Mouse (Mus musculus) MEL (cell line): ENCODE data around the gene Gle1. TPM values are rescaled to one million over a fixed set of nuclear protein-coding genes. Genes with fewer than 3 reads are reported as not detected.
"Not testable (repeated sequence)": the region's sequence is repeated elsewhere in the genome, so short reads cannot be mapped to it uniquely, and the experiment has no call there.

Experiments used
- DNase-seq: peaks from one replicate; pipeline ENCODE4 v3.0.0; 2011; ENCODE audit warnings: low read depth, low spot score
- H3K27ac ChIP-seq: 2 replicates; pipeline ENCODE4 v1.5.1; 2012; ENCODE audit warnings: low read depth, mild to moderate bottlenecking, control low read depth, low read length, moderate library complexity; ENCODE audit not compliant: control insufficient read depth
- H3K27me3 ChIP-seq, 2 experiments: fragments of 150-350 bp in 1 of 2; sonication (generic) in 1 of 2; 2 replicates each; pipeline ENCODE4 v1.6.1; 2012; ENCODE audit warnings: low read length in 2 of 2, mild to moderate bottlenecking in 2 of 2, improper control_type of control experiment in 1 of 2, moderate library complexity in 1 of 2; ENCODE audit not compliant: insufficient read depth in 2 of 2, control insufficient read depth in 1 of 2
- H3K36me3 ChIP-seq, 2 experiments: 2 replicates each; pipeline ENCODE4 v1.6.1; 2012 to 2014; ENCODE audit warnings: low read length in 2 of 2, improper control_type of control experiment in 1 of 2, inconsistent platforms in 1 of 2, mild to moderate bottlenecking in 1 of 2; ENCODE audit not compliant: insufficient read depth in 2 of 2, control insufficient read depth in 1 of 2
- H3K4me1 ChIP-seq, 2 experiments: fragments of 150-350 bp in 1 of 2; sonication (generic) in 1 of 2; 2 replicates each; pipeline ENCODE4 v1.6.1; 2012; ENCODE audit warnings: low read length in 2 of 2, improper control_type of control experiment in 1 of 2, mild to moderate bottlenecking in 1 of 2; ENCODE audit not compliant: insufficient read depth in 2 of 2, control insufficient read depth in 1 of 2
- H3K4me3 ChIP-seq, 2 experiments: fragments of 150-350 bp in 1 of 2; sonication (generic) in 1 of 2; 2 replicates each; pipeline ENCODE4 v1.5.1; 2012; ENCODE audit warnings: low read depth in 2 of 2, low read length in 2 of 2, mild to moderate bottlenecking in 2 of 2, moderate library complexity in 2 of 2, control low read depth in 1 of 2, improper control_type of control experiment in 1 of 2; ENCODE audit not compliant: control insufficient read depth in 1 of 2, insufficient read depth in 1 of 2
- H3K79me2 ChIP-seq: 2 replicates; pipeline ENCODE4 v1.6.1; 2012; ENCODE audit warnings: mild to moderate bottlenecking, low read length, moderate library complexity; ENCODE audit not compliant: control insufficient read depth, poor library complexity, insufficient read depth
- H3K9ac ChIP-seq: 2 replicates; pipeline ENCODE4 v1.6.1; 2012; ENCODE audit warnings: low read depth, mild to moderate bottlenecking, control low read depth, low read length, moderate library complexity; ENCODE audit not compliant: control insufficient read depth, poor library complexity, severe bottlenecking
- H3K9me3 ChIP-seq: fragments of 150-350 bp; sonication (generic); replicated peaks from 2 replicates; pipeline ENCODE4 v1.6.1; 2012; ENCODE audit warnings: mild to moderate bottlenecking, low read length, improper control_type of control experiment, moderate library complexity; ENCODE audit not compliant: insufficient read depth
- BHLHE40 ChIP-seq: IDR thresholded peaks from 2 replicates; pipeline ENCODE4 v1.6.1; 2012; ENCODE audit warnings: low read depth, mild to moderate bottlenecking, inconsistent platforms, low read length, improper control_type of control experiment, borderline replicate concordance
- CHD1 ChIP-seq: IDR thresholded peaks from 2 replicates; pipeline ENCODE4 v1.6.1; 2012; ENCODE audit warnings: low read depth, mild to moderate bottlenecking, inconsistent platforms, low read length, improper control_type of control experiment
- CTCF ChIP-seq, 3 experiments: IDR thresholded peaks in 2 of 3; conservative IDR thresholded peaks in 1 of 3; 2 replicates each; pipeline ENCODE4 v1.5.1; 2011 to 2012; ENCODE audit warnings: low read length in 3 of 3, low read depth in 2 of 3, mild to moderate bottlenecking in 2 of 3, improper control_type of control experiment in 1 of 3, inconsistent platforms in 1 of 3, mixed read lengths in 1 of 3, moderate library complexity in 1 of 3; ENCODE audit not compliant: control insufficient read depth in 1 of 3, insufficient read depth in 1 of 3, poor library complexity in 1 of 3, severe bottlenecking in 1 of 3
- EP300 ChIP-seq, 2 experiments: IDR thresholded peaks; 2 replicates each; pipeline ENCODE4 v1.6.1; 2011; ENCODE audit warnings: improper control_type of control experiment in 2 of 2, low read length in 2 of 2, low read depth in 1 of 2, mild to moderate bottlenecking in 1 of 2
- GATA1 ChIP-seq: IDR thresholded peaks from 2 replicates; pipeline ENCODE4 v1.6.1; 2011; ENCODE audit warnings: low read depth, low read length, improper control_type of control experiment
- HCFC1 ChIP-seq: IDR thresholded peaks from 2 replicates; pipeline ENCODE4 v1.6.1; 2012; ENCODE audit warnings: low read depth, mild to moderate bottlenecking, inconsistent platforms, low read length, improper control_type of control experiment, moderate library complexity
- MAFK ChIP-seq: IDR thresholded peaks from 2 replicates; pipeline ENCODE4 v1.6.1; 2011; ENCODE audit warnings: low read depth, mild to moderate bottlenecking, low read length, improper control_type of control experiment, borderline replicate concordance
- MAX ChIP-seq: IDR thresholded peaks from 2 replicates; pipeline ENCODE4 v1.6.1; 2011; ENCODE audit warnings: low read length, improper control_type of control experiment
- MAZ ChIP-seq: IDR thresholded peaks from 2 replicates; pipeline ENCODE4 v1.6.1; 2012; ENCODE audit warnings: low read depth, mild to moderate bottlenecking, inconsistent platforms, low read length, improper control_type of control experiment
- MXI1 ChIP-seq: IDR thresholded peaks from 2 replicates; pipeline ENCODE4 v1.6.1; 2011; ENCODE audit warnings: mild to moderate bottlenecking, low read depth, low read length, improper control_type of control experiment
- MYC ChIP-seq: IDR thresholded peaks from 2 replicates; pipeline ENCODE4 v1.6.1; 2011; ENCODE audit warnings: low read depth, mild to moderate bottlenecking, low read length, improper control_type of control experiment, moderate library complexity
- POLR2A ChIP-seq, 2 experiments: IDR thresholded peaks; 2 replicates each; pipeline ENCODE4 v1.6.1; 2011 to 2012; ENCODE audit warnings: low read length in 2 of 2, mild to moderate bottlenecking in 2 of 2, control low read depth in 1 of 2, improper control_type of control experiment in 1 of 2, low read depth in 1 of 2, moderate library complexity in 1 of 2; ENCODE audit not compliant: control insufficient read depth in 1 of 2, insufficient read depth in 1 of 2, poor library complexity in 1 of 2
- POLR2AphosphoS2 ChIP-seq: IDR thresholded peaks from 2 replicates; pipeline ENCODE4 v1.6.1; 2011; ENCODE audit warnings: low read length, improper control_type of control experiment
- POLR2AphosphoS5 ChIP-seq: IDR thresholded peaks from 2 replicates; pipeline ENCODE4 v1.6.1; 2012; ENCODE audit warnings: low read depth, borderline replicate concordance, mild to moderate bottlenecking, inconsistent platforms, low read length, moderate library complexity, mixed read lengths
- TAL1 ChIP-seq: IDR thresholded peaks from 2 replicates; pipeline ENCODE4 v1.6.1; 2012; ENCODE audit warnings: mild to moderate bottlenecking, inconsistent platforms, low read length, moderate library complexity, mixed read lengths
- TBP ChIP-seq: IDR thresholded peaks from 2 replicates; pipeline ENCODE4 v1.8.0; 2011; ENCODE audit warnings: low read depth, low read length, improper control_type of control experiment
- TCF12 ChIP-seq: IDR thresholded peaks from 2 replicates; pipeline ENCODE4 v1.6.1; 2014; ENCODE audit warnings: low read depth, mild to moderate bottlenecking, inconsistent platforms, low read length, improper control_type of control experiment, moderate library complexity
- UBTF ChIP-seq: IDR thresholded peaks from 2 replicates; pipeline ENCODE4 v1.6.1; 2012; ENCODE audit warnings: low read depth, mild to moderate bottlenecking, inconsistent platforms, low read length, improper control_type of control experiment, moderate library complexity, borderline replicate concordance; ENCODE audit not compliant: insufficient read depth
- USF1 ChIP-seq: IDR thresholded peaks from 2 replicates; pipeline ENCODE4 v1.6.1; 2014; ENCODE audit warnings: low read depth, mild to moderate bottlenecking, inconsistent platforms, low read length, improper control_type of control experiment, moderate library complexity
- USF2 ChIP-seq, 2 experiments: IDR thresholded peaks; 2 replicates each; pipeline ENCODE4 v1.6.1; 2011 to 2012; ENCODE audit warnings: improper control_type of control experiment in 2 of 2, low read length in 2 of 2, borderline replicate concordance in 1 of 2, inconsistent platforms in 1 of 2, low read depth in 1 of 2, mild to moderate bottlenecking in 1 of 2; ENCODE audit not compliant: insufficient read depth in 1 of 2
- ZC3H11A ChIP-seq: IDR thresholded peaks from 2 replicates; pipeline ENCODE4 v1.6.1; 2012; ENCODE audit warnings: low read depth, mild to moderate bottlenecking, inconsistent platforms, low read length, improper control_type of control experiment
- ZNF384 ChIP-seq: IDR thresholded peaks from 2 replicates; pipeline ENCODE4 v1.6.1; 2012; ENCODE audit warnings: low read depth, mild to moderate bottlenecking, inconsistent platforms, low read length, improper control_type of control experiment
- polyA plus RNA-seq, 2 experiments: library from polyadenylated mRNA; stranded (reverse) in 1 of 2; unstranded in 1 of 2; fragments of >175 nt in 1 of 2; fragments of >200 nt in 1 of 2; gene quantifications; 2 replicates each; pipeline versions ENCODE4 v1.2.1 to v1.2.4; 2012; ENCODE audit warnings: low replicate concordance in 2 of 2, low read depth in 1 of 2; ENCODE audit not compliant: insufficient read length in 2 of 2, insufficient read depth in 1 of 2, missing spikeins in 1 of 2
- total RNA-seq: library from RNA; depleted of rRNA; stranded (reverse); fragments of 300-350 nt; gene quantifications from 2 replicates; pipeline ENCODE4 v1.2.3, GENCODE M21; 2012

Gene Gle1
- total and polyA plus RNA-seq, 3 experiments = 46.1 to 77.0 TPM; not detected in 1

DNA sequence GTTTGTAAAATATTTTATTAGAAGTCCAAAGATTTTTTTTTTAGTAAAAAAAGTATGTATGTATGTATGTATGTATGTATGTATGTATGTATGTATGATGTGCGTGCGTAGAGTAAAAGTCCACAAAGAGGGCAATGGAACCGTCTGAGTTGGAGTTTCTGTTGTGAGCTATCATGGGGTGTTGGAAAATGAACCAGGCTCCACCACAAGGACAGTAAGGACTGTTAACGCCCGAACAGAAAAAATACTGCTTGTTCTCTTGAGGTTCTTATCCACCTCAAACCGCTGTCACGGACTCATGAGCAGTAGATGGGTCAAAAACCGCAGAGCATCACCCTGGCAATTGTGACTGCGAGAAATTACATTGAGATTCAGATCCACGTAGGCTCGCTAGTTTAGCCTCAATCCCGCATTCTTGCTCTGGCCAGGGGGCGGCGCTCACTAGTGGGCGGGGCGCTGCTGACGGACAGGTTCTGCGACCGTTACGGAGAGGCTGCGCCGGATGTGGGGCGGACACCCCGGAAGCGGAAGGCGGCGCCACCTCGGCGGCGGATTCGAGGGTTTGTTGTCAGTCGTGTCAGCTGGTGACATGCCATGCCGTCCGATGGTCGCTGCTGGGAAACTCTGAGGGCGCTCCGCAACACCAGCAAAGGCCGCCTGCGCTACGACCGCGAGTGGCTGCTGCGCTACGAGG, at the start of gene Gle1 (continued):
- TF ChIP-seq MXI1 (peak; percentile 100), GATA1 (no peak), MAFK (no peak), BHLHE40 (no peak)
- TF ChIP-seq, all 39 proteins: peak for 18

DNA sequence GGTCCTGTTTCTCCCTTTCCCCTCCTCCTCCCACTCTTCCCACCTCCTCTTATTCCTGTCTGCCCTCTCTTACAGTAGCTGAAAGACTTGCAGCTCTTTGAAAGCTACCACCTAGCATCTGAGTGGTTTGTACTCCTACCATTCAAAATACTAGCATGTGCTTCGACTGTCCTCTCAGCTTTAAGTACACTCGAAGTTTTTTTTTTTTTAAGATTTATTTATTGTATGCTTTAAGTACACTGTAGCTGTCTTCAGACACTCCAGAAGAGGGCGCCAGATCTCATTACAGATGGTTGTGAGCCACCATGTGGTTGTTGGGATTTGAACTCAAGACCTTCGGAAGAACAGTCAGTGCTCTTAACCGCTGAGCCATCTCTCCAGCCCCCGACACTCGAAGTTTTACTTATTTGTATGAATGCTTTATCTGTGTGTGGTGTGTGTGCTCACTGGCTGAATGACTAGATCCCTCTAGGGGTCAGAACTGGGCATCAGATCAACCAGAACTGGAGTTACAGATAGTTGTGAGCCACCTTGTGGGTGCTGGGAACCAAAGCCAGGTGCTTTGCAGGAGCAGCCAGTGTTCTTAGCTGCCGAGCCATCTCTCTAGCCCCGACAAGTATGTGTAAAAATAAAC, 48.5 kb upstream of the Gle1 start:
- H3K27ac ChIP-seq, H3K9ac ChIP-seq, H3K9me3 ChIP-seq, H3K4me3 ChIP-seq, H3K27me3 ChIP-seq: not testable (repeated sequence)
- Histone ChIP-seq H3K36me3 (peaks cover 0 to 14% of the 10 kb centered on the region in 2 experiments; a peak in 2 of 4 replicates), H3K79me2 (peaks cover 14% of the 10 kb centered on the region), H3K4me1 (peaks cover 0 to 14% of the 10 kb centered on the region in 2 experiments; a peak in 3 of 4 replicates)
- DNase-seq = peak; percentile 46
- TF ChIP-seq ZNF384 (peak; percentile 75), TBP (peak; percentile 51; the same call in 1 of the 2 replicates), CTCF (IDR thresholded peaks at IDR 0.05 in 2 of 3, conservative IDR thresholded peaks at IDR 0.05 in 1 of 3; ENCODE audit: control insufficient read depth in 1 of 3, insufficient read depth in 1 of 3, low read depth in 2 of 3, low read length in 3 of 3, poor library complexity in 1 of 3, severe bottlenecking in 1 of 3) (peak in 1 of 3 experiments; percentile 14; a peak in 2 of 6 replicates), MYC (peak; percentile 33; the same call in 1 of the 2 replicates)

DNA sequence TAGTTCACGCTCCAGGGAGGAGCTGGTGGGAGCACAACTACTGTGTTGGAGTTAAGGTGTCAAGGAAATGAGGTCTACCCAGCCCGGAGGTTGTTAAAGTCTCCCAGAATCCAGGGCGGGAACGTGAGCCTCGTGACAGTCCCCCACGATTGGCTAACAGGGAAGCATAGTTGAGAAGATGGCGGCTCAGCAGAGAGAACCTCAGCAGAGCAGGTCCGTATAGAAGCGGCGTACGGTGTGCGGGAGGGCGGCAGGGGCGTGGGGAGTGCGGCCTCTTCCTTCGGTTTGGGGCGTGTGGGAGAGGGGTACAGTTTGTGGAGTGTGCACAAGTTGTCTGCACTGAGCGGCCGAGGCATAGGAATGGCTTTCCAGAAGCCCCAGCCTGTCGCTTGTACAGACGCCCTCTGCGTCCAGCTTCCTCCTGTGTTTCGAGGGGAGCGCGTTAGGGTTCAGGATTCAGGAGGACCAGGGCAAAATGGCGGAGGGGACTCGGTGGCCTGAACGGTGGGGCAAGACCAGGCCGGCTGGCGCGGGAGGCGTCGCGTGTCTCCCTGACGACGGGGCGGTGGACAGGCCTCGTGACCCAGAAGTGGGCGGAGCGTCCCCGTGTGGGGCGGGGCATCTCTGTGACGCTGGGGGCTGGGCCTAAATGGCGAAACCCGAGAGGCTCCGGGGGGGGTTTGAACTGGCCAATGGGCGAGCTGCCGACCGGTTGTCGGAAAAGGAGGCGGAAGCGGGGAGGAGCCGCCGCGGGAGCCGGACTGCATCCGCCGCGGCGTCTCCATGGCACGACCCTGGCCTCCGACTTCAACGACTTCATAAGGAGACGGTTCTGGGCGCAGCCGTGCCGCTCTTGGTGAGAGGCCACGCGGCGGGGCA, 45.9 kb upstream of the Gle1 start, which contains the start of gene Odf2:
Gene Odf2, plus strand, starts transcription at position 156 of the 879 bp plus-strand sequence.
- H3K9ac ChIP-seq = peak within 1 kb of the TSS; percentile 92
- DNase-seq = peak; percentile 98
- no peaks in the 10 kb centered on the region for H3K9me3 ChIP-seq
- peak within 1 kb of the TSS; percentile 87 for H3K27ac ChIP-seq
- H3K36me3 ChIP-seq = peaks cover 0 to 14% of the 10 kb centered on the region in 2 experiments; a peak in 3 of 4 replicates
- peak within 1 kb of the TSS; percentile 82 to 88 for H3K4me3 ChIP-seq
- H3K4me1 ChIP-seq = peaks cover 0 to 14% of the 10 kb centered on the region in 2 experiments; a peak in 3 of 4 replicates
- H3K79me2 ChIP-seq = peaks cover 14% of the 10 kb centered on the region
- no peaks in the 10 kb centered on the region for H3K27me3 ChIP-seq
- TF ChIP-seq POLR2A (IDR thresholded peaks at IDR 0.05; ENCODE audit: control insufficient read depth in 1 of 2, insufficient read depth in 1 of 2, low read depth in 1 of 2, low read length in 2 of 2, poor library complexity in 1 of 2) (peak; percentile 1 to 78; a peak in 2 of 4 replicates), HCFC1 (peak; percentile 71), USF2 (IDR thresholded peaks at IDR 0.05; ENCODE audit: borderline replicate concordance in 1 of 2, insufficient read depth in 1 of 2, low read depth in 1 of 2, low read length in 2 of 2) (peak in 1 of 2 experiments; percentile 73; a peak in 2 of 4 replicates), TBP (0 out of 2 replicates have a peak, but pooled peaks have one; percentile 24), CHD1 (no peak), CTCF (IDR thresholded peaks at IDR 0.05 in 2 of 3, conservative IDR thresholded peaks at IDR 0.05 in 1 of 3; ENCODE audit: control insufficient read depth in 1 of 3, insufficient read depth in 1 of 3, low read depth in 2 of 3, low read length in 3 of 3, poor library complexity in 1 of 3, severe bottlenecking in 1 of 3) (no peak), MAZ (no peak), USF1 (peak; percentile 97), TCF12 (peak; percentile 11; the same call in 1 of the 2 replicates), TAL1 (no peak), EP300 (IDR thresholded peaks at IDR 0.05; ENCODE audit: low read depth in 1 of 2, low read length in 2 of 2) (no peak), MXI1 (peak; percentile 94), POLR2AphosphoS5 (no peak), MAX (peak; percentile 88), ZNF384 (no peak), UBTF (0 out of 2 replicates have a peak, but pooled peaks have one; percentile 31), ZC3H11A (no peak), POLR2AphosphoS2 (0 out of 2 replicates have a peak, but pooled peaks have one; percentile 55)
